Mouse (Mus musculus) lung, embryonic 14.5 days (tissue): ENCODE results near the gene Mpzl2. TPM values are rescaled to one million over a fixed set of nuclear protein-coding genes. Genes with fewer than 3 reads are reported as not detected.
A peak's percentile ranks its signal among the peaks of the same experiment; 100 is the strongest.

Experiments
- ATAC-seq: fragments of 200-750 bp; cut with Nextera tagmentation; 2 replicates; pipeline ENCODE4 v1.8.0; 2017; ENCODE audit warnings: mild to moderate bottlenecking, moderate TSS enrichment, moderate library complexity; ENCODE audit not compliant: insufficient read depth
- DNase-seq: peaks from one replicate; pipeline ENCODE4 v3.0.0-alpha.2; 2015
- H3K27ac ChIP-seq: fragments of 300-500 bp; sonication (generic); 2 replicates; pipeline ENCODE4 v1.5.1; 2014; ENCODE audit warnings: low read depth, mild to moderate bottlenecking, moderate library complexity
- H3K27me3 ChIP-seq: fragments of 300-500 bp; sonication (generic); 2 replicates; pipeline ENCODE4 v1.6.1; 2014; ENCODE audit warnings: low read length, control low read depth; ENCODE audit not compliant: insufficient read depth
- H3K36me3 ChIP-seq: fragments of 300-500 bp; sonication (generic); 2 replicates; pipeline ENCODE4 v1.6.1; 2014; ENCODE audit warnings: control low read depth; ENCODE audit not compliant: insufficient read depth
- H3K4me1 ChIP-seq: fragments of 300-500 bp; sonication (generic); 2 replicates; pipeline ENCODE4 v1.6.1; 2014; ENCODE audit warnings: antibody characterized with exemption, control low read depth; ENCODE audit not compliant: insufficient read depth
- H3K4me2 ChIP-seq: fragments of 300-500 bp; sonication (generic); 2 replicates; pipeline ENCODE4 v1.6.1; 2014; ENCODE audit warnings: mild to moderate bottlenecking
- H3K4me3 ChIP-seq: fragments of 300-500 bp; sonication (generic); 2 replicates; pipeline ENCODE4 v1.5.1; 2014; ENCODE audit warnings: low read depth, low read length
- H3K9ac ChIP-seq: fragments of 300-500 bp; sonication (generic); 2 replicates; pipeline ENCODE4 v1.6.1; 2014
- H3K9me3 ChIP-seq: fragments of 300-500 bp; sonication (generic); 2 replicates; pipeline ENCODE4 v1.6.1; 2016; ENCODE audit warnings: low read depth, low read length, control low read depth
- CTCF ChIP-seq: IDR thresholded peaks from 2 replicates; pipeline ENCODE4 v1.5.1; 2016; ENCODE audit warnings: antibody characterized with exemption, low read depth
- WGBS: fragments of 180-500 bp; shearing (Covaris S2); extraction: QIAGEN DNeasy Blood & Tissue Kit; methylation state at CpG from one replicate; pipeline ENCODE4 v1.1.7; 2014; 5-methylcytosine and 5-hydroxymethylcytosine counted together
- polyA plus RNA-seq: library from polyadenylated mRNA; unstranded; fragments of >200 nt; fragmentation: Nextera tagmentation; extraction: Ambion mirVana; gene quantifications from 2 replicates; pipeline ENCODE4 v1.2.1, GENCODE M21; 2014

The Mpzl2 gene
- polyA plus RNA-seq, 1 experiment from 2014 or later: 15.0 TPM

DNA sequence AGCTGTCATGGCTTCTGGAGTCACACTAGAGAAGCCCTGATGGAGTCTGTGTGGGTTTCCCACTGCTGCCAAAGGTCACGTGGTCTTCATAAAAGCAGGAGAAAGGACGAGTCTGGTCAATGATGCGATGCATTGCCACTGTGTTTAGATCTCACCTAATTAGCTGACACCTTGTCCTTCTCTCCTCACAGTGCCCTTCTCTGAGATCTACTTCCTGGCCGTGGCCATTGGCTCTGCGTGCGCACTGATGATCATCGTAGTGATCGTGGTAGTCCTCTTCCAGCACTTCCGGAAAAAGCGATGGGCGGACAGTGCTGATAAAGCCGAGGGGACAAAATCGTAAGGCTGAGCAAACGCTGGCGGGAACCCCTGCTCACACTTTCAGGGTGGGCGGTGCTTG is 7.4 kb downstream of the Mpzl2 start:
- no peak overlapping the region for H3K4me2 ChIP-seq
- no peaks in the 10 kb centered on the region for H3K9me3 ChIP-seq
- no peaks in the 10 kb centered on the region for H3K4me1 ChIP-seq
- H3K4me3 ChIP-seq: no peak overlapping the region
- H3K36me3 ChIP-seq: no peaks in the 10 kb centered on the region; the same call in 1 of the 2 replicates
- WGBS: 75% methylated on average over 16 of the region's 16 CpGs
- H3K9ac ChIP-seq: no peak overlapping the region
- no peak for DNase-seq
- H3K27ac ChIP-seq: no peak overlapping the region
- peaks cover 22% of the 10 kb centered on the region for H3K27me3 ChIP-seq
- ATAC-seq: no peak
- no peak for TF ChIP-seq CTCF

DNA sequence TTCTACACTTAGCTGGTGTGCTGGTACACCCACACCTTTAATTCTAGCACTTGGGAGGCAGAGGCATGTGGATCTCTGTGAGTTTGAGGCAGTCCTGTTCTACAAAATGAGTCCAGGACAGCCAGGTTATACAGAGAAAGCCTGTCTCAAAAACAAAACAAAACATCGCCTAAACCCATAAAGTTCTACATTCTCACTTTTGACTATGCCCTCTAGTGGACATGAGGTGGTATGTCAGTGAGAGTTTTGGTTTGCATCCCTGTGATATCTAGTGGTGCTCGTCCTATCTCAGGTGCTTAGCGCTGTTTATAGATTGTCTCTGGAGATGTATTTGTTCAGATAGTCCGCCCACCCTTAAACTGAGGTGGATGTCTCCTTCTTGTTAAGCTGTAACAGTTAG is 8.9 kb downstream of the Mpzl2 start:
- H3K36me3 ChIP-seq: no peaks in the 10 kb centered on the region; the same call in 1 of the 2 replicates
- H3K9ac ChIP-seq: no peak overlapping the region
- no peak overlapping the region for H3K27ac ChIP-seq
- TF ChIP-seq CTCF: peak; percentile 78
- ATAC-seq: no peak
- DNase-seq: peak; percentile 65
- no peaks in the 10 kb centered on the region for H3K4me1 ChIP-seq
- H3K27me3 ChIP-seq: peaks cover 7% of the 10 kb centered on the region
- H3K4me3 ChIP-seq: no peak overlapping the region
- WGBS: 23% methylated on average over 4 of the region's 4 CpGs
- H3K4me2 ChIP-seq: no peak overlapping the region
- no peaks in the 10 kb centered on the region for H3K9me3 ChIP-seq

DNA sequence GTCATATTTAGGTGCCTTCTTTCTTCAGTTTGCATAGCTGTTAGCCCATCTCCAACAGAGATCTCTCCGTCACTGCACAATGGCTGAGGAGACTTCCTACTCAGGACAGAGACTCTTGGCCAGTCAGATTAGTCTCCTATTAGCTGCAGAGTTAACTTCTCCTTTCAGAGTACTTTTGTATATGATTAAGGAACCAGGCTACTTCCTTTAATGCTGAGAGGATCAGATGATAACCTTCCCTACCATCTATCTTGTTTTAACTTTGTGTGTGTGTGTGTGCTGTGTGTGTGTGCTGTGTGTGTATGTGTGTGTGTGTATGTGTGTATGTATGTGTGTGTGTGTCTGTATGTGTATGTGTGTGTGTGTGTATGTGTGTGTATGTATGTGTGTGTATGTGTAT is 10.1 kb downstream of the Mpzl2 start:
- H3K27ac ChIP-seq: no peak overlapping the region
- DNase-seq: no peak
- H3K36me3 ChIP-seq: no peaks in the 10 kb centered on the region; the same call in 1 of the 2 replicates
- no peaks in the 10 kb centered on the region for H3K9me3 ChIP-seq
- H3K9ac ChIP-seq: no peak overlapping the region
- WGBS: 82% methylated on average over 1 of the region's 1 CpGs
- no peak for ATAC-seq
- H3K27me3 ChIP-seq: no peaks in the 10 kb centered on the region
- no peaks in the 10 kb centered on the region for H3K4me1 ChIP-seq
- H3K4me2 ChIP-seq: no peak overlapping the region
- TF ChIP-seq CTCF: no peak
- no peak overlapping the region for H3K4me3 ChIP-seq

DNA sequence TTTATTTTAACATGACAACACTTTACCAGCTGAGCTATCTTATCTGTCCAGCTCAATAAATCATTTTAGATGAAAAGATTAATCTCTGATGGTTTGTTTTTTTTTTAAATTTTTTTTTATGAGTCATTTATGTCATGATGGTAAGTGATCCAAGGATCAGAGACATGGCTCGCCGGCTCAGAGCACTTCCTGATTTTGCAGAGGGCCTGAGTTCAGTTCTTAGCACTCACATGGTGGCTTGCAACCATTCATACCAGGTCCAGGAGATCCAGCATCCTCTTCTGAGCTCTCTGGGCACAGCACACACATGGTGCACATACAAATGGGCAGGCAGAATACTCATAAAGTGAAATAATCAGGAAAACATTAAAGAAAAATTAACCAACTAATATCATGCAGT is 10.7 kb downstream of the Mpzl2 start:
- H3K4me3 ChIP-seq: no peak overlapping the region
- TF ChIP-seq CTCF: no peak
- no peaks in the 10 kb centered on the region; the same call in 1 of the 2 replicates for H3K36me3 ChIP-seq
- DNase-seq: no peak
- H3K27ac ChIP-seq: no peak overlapping the region
- ATAC-seq: no peak
- H3K27me3 ChIP-seq: no peaks in the 10 kb centered on the region
- no peak overlapping the region for H3K4me2 ChIP-seq
- 82% methylated on average over 2 of the region's 2 CpGs for WGBS
- H3K9me3 ChIP-seq: no peaks in the 10 kb centered on the region
- no peak overlapping the region for H3K9ac ChIP-seq
- H3K4me1 ChIP-seq: no peaks in the 10 kb centered on the region

DNA sequence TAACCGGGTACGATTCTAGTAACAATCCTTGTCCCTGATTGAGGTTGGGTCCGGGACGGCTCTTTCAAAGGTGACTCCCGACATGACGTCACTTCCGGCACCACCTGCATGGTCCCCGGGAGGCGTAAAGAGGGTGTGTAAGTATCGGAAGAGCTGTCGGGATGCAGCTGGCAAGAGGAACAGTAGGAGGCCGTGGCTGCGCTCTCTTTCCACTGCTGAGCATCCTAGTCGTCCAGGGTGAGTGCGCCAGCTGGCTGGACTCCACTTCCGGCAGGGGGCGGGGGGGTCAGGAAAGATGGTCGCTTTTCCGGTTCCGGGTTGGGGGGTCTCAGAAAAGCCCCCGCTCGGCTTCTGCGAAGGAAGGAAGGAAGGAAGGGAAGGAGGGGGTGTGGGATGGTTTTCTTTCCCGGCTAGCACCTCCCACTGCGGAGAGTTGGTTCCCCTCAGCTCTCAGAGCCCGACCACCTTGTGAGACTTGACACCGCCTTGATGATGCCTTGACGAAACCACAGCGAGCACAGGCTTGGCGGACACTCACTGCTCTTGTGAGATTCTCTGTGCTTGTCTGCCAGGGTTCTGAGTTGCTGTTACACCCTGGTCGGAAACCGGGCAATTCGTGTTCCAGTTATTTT is 15.6 kb downstream of the Mpzl2 start, which contains the start of gene Mpzl3:
Mpzl3 (plus strand) TSS at position 105 of the 632 bp plus-strand sequence.
- WGBS: under 1% methylated on average over 33 of the region's 33 CpGs
- peak within 1 kb of the TSS; percentile 71 for H3K4me2 ChIP-seq
- DNase-seq (peak; percentile 92), ATAC-seq (peak; percentile 95)
- H3K4me3 ChIP-seq: peak within 1 kb of the TSS; percentile 48
- TF ChIP-seq CTCF: peak; percentile 36
- H3K4me1 ChIP-seq: no peaks in the 10 kb centered on the region
- peak within 1 kb of the TSS; percentile 20 for H3K9ac ChIP-seq
- H3K9me3 ChIP-seq: no peaks in the 10 kb centered on the region
- no peaks in the 10 kb centered on the region for H3K27me3 ChIP-seq
- no peaks in the 10 kb centered on the region for H3K36me3 ChIP-seq
- peak within 1 kb of the TSS; percentile 92 for H3K27ac ChIP-seq

DNA sequence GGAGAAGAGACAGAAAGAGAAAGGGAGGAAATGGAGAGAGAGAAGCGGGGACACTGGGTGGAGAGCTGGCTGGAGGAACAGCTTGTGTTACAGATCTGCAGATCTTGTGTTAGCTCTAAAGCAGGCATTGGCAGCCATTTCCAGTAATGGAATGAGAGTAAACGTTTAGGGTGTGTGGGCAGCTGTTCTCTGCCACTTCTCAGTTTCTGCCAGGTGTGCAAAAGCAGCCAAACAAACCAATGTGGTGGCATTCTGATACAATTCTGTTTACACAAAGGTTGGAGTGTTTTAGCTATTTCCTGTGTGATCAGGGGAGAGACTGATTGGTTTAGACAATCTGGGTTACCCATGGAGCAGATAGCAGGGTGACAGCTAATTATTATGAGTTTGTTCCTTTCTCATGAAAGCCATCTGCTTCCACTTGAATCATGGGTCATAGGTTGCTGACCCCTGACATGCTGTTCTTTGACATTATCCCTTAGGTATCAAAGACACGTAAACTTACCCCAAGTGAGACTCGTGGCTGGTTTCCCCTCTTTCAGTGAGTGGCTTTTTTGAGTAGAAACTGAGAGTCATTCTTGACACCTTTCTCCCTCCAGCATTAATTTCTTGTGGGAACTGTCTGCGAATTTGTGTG is 18.8 kb downstream of the Mpzl2 start:
- no peaks in the 10 kb centered on the region for H3K36me3 ChIP-seq
- ATAC-seq (no peak), DNase-seq (no peak)
- no peak overlapping the region for H3K4me2 ChIP-seq
- no peak overlapping the region for H3K9ac ChIP-seq
- H3K4me3 ChIP-seq: no peak overlapping the region
- no peaks in the 10 kb centered on the region for H3K27me3 ChIP-seq
- no peaks in the 10 kb centered on the region for H3K4me1 ChIP-seq
- WGBS: 29% methylated on average over 5 of the region's 5 CpGs
- no peak for TF ChIP-seq CTCF
- H3K27ac ChIP-seq: no peak overlapping the region
- no peaks in the 10 kb centered on the region for H3K9me3 ChIP-seq

DNA sequence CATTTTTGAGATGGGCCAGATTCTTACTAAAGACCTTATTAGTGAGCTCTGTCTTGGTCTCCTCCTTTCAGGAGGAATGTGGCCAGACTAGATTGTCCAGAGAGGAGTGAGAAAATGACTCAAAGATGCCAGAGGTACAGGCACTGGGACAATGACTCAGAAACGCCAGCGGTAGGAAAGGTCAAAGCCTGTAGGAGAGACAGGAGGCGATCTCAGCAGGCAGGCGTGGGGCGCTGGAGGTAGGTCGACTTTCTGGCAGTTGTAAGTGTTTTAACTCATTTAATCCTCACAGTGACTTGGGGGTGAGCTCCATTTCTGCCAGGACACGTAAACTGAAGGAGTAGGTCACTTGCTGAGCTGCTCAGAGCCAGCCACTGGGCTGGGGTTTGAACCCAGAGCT is 20.6 kb downstream of the Mpzl2 start:
- no peak for DNase-seq
- WGBS: 26% methylated on average over 7 of the region's 7 CpGs

More for the DNA sequence above, 20.6 kb downstream of the Mpzl2 start:
- Histone ChIP-seq H3K4me3 (no peak overlapping the region), H3K4me1 (no peaks in the 10 kb centered on the region), H3K4me2 (no peak overlapping the region), H3K27ac (no peak overlapping the region), H3K9me3 (no peaks in the 10 kb centered on the region), H3K9ac (no peak overlapping the region), H3K36me3 (no peaks in the 10 kb centered on the region), H3K27me3 (no peaks in the 10 kb centered on the region)
- no peak for ATAC-seq
- TF ChIP-seq CTCF: no peak
